Mouse (Mus musculus): Measurements from ENCODE around the gene Rap1gap.

Rap1gap gene

GRCm38 (mm10) chr4:137663491-137663890 lies 1.0 kb upstream of the Rap1gap start:
- peak; percentile 44 to 50 for DNase-seq

- peak; percentile 58 to 69 for DNase-seq
Observed at GRCm38 (mm10) chr4:137664980-137665675, 602 bp downstream of the Rap1gap start.

- DNase-seq, result no peak
Observed at GRCm38 (mm10) chr4:137665791-137666190, 1.3 kb downstream of the Rap1gap start.

GRCm38 (mm10) chr4:137666283-137666957 lies 1.9 kb downstream of the Rap1gap start:
- DNase-seq, result peak in 1 of 2 experiments; percentile 47

- no peak for DNase-seq
Observed at GRCm38 (mm10) chr4:137666958-137667345, 2.4 kb downstream of the Rap1gap start.

- DNase-seq, result peak; percentile 92 to 93
Observed at GRCm38 (mm10) chr4:137667747-137668146, 3.2 kb downstream of the Rap1gap start.

- DNase-seq, result peak in 1 of 2 experiments; percentile 45
Observed at GRCm38 (mm10) chr4:137671711-137672500, 7.4 kb downstream of the Rap1gap start.

- peak; percentile 71 to 82 for DNase-seq
Observed at GRCm38 (mm10) chr4:137675566-137675965, 11.0 kb downstream of the Rap1gap start.

GRCm38 (mm10) chr4:137676057-137676456 lies 11.5 kb downstream of the Rap1gap start:
- DNase-seq, result peak; percentile 89 to 91

- peak; percentile 11 to 16 for DNase-seq
Observed at GRCm38 (mm10) chr4:137676700-137677484, 12.4 kb downstream of the Rap1gap start.

GRCm38 (mm10) chr4:137677906-137678305 lies 13.4 kb downstream of the Rap1gap start:
- DNase-seq, result peak; percentile 81 to 89

GRCm38 (mm10) chr4:137678568-137678967 lies 14.0 kb downstream of the Rap1gap start:
- DNase-seq, result peak; percentile 4 to 10

- peak in 1 of 2 experiments; percentile 56 for DNase-seq
Observed at GRCm38 (mm10) chr4:137679979-137680550, 15.5 kb downstream of the Rap1gap start.

- peak; percentile 45 for DNase-seq
Observed at GRCm38 (mm10) chr4:137680721-137681120, 16.2 kb downstream of the Rap1gap start.

- DNase-seq, result peak; percentile 74 to 84
Observed at GRCm38 (mm10) chr4:137681408-137682104, 17.0 kb downstream of the Rap1gap start.

GRCm38 (mm10) chr4:137682961-137683453 lies 18.5 kb downstream of the Rap1gap start:
- peak; percentile 76 to 80 for DNase-seq

GRCm38 (mm10) chr4:137684830-137685343 lies 20.4 kb downstream of the Rap1gap start:
- DNase-seq, result no peak

- DNase-seq, result peak; percentile 29 to 48
Observed at GRCm38 (mm10) chr4:137686303-137686702, 21.8 kb downstream of the Rap1gap start.

GRCm38 (mm10) chr4:137687234-137687825 lies 22.8 kb downstream of the Rap1gap start:
- DNase-seq, result peak in 1 of 2 experiments; percentile 24

- no peak for DNase-seq
Observed at GRCm38 (mm10) chr4:137692107-137692902, 27.8 kb downstream of the Rap1gap start.

Measured in cerebellum, postnatal 10 days (tissue).